Mouse (Mus musculus) liver, adult 2 months (tissue): ENCODE data around the gene Zfp526.

Experiments used
- CTCF ChIP-seq: fragments of 200-500 bp; IDR thresholded peaks from 2 replicates; pipeline ENCODE4 v1.5.1; 2011; ENCODE audit warnings: low read depth, low read length, control low read depth
- POLR2A ChIP-seq: fragments of 200-500 bp; IDR thresholded peaks from 2 replicates; pipeline ENCODE4 v1.6.1; 2011; ENCODE audit warnings: low read length, control low read depth; ENCODE audit not compliant: insufficient read depth; ENCODE audit errors: extremely low read depth

GRCm38 (mm10) chr7:25214172-25214571 lies 7.1 kb upstream of the Zfp526 start:
- TF ChIP-seq CTCF (no peak), POLR2A (no peak)
